Mouse (Mus musculus) hindbrain, embryonic 11.5 days (tissue): ENCODE data around the gene Stab1. TPM values are rescaled to one million over a fixed set of nuclear protein-coding genes. Genes with fewer than 3 reads are reported as not detected.
A peak's percentile ranks its signal among the peaks of the same experiment; 100 is the strongest.

ENCODE experiments used
- ATAC-seq: fragments of 200-750 bp; cut with Nextera tagmentation; 2 replicates; pipeline ENCODE4 v1.8.0; 2017; ENCODE audit warnings: mild to moderate bottlenecking, moderate TSS enrichment, moderate library complexity; ENCODE audit not compliant: low FRiP score
- DNase-seq: peaks from one replicate; pipeline ENCODE4 v3.0.0-alpha.2; 2015; ENCODE audit warnings: low spot score
- H3K27ac ChIP-seq: fragments of 300-500 bp; sonication (generic); 2 replicates; pipeline ENCODE4 v1.5.1; 2014; ENCODE audit warnings: mild to moderate bottlenecking, low read depth, low read length
- H3K27me3 ChIP-seq: fragments of 300-500 bp; sonication (generic); 2 replicates; pipeline ENCODE4 v1.6.1; 2014; ENCODE audit warnings: mild to moderate bottlenecking, low read length, moderate library complexity, mixed read lengths; ENCODE audit not compliant: control insufficient read depth, insufficient read depth
- H3K36me3 ChIP-seq: fragments of 300-500 bp; sonication (generic); 2 replicates; pipeline ENCODE4 v1.6.1; 2014; ENCODE audit warnings: mild to moderate bottlenecking, low read length, moderate library complexity, mixed read lengths; ENCODE audit not compliant: control insufficient read depth, insufficient read depth
- H3K4me1 ChIP-seq: fragments of 300-500 bp; sonication (generic); replicated peaks from 2 replicates; pipeline ENCODE4 v1.6.1; 2014; ENCODE audit warnings: low read length, mixed read lengths; ENCODE audit not compliant: control insufficient read depth, insufficient read depth
- H3K4me2 ChIP-seq: fragments of 300-500 bp; sonication (generic); replicated peaks from 2 replicates; pipeline ENCODE4 v1.6.1; 2014; ENCODE audit warnings: mild to moderate bottlenecking, low read depth, low read length
- H3K4me3 ChIP-seq: fragments of 300-500 bp; sonication (generic); 2 replicates; pipeline ENCODE4 v1.5.1; 2014; ENCODE audit warnings: low read depth, low read length
- H3K9ac ChIP-seq: fragments of 300-500 bp; sonication (generic); 2 replicates; pipeline ENCODE4 v1.6.1; 2014; ENCODE audit warnings: low read depth, low read length
- H3K9me3 ChIP-seq: fragments of 300-500 bp; sonication (generic); 2 replicates; pipeline ENCODE4 v1.6.1; 2016; ENCODE audit warnings: low read length; ENCODE audit not compliant: control insufficient read depth
- WGBS: fragments of 180-500 bp; shearing (Covaris S2); extraction: QIAGEN DNeasy Blood & Tissue Kit; methylation state at CpG from one replicate; pipeline ENCODE4 v1.1.7; 2014; 5-methylcytosine and 5-hydroxymethylcytosine counted together
- polyA plus RNA-seq: library from polyadenylated mRNA; unstranded; fragments of >200 nt; fragmentation: Nextera tagmentation; extraction: Ambion mirVana; gene quantifications from 2 replicates; pipeline ENCODE4 v1.2.1, GENCODE M21; 2014

The Stab1 gene
- polyA plus RNA-seq, result 23.5 and 25.5 TPM in 2 replicates

DNA sequence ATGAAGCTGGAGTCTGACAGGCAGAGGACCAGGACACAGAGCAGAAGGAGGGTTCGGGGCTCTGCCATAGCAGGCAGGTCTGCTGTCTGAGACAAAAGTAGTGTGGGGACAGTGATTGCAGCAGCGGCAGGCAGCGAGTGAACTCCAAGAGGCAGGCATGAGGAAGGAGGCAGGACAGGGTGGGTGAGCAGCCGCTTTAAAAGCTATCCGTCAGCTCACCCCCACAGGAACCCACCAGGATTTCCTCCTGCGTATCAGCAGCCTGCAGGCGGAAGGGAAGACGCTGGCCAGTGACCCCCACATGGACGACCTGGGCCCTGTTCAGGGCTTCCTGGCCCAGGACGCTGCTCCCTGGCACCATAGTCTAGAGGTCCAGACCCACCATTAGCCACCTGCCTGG, at the start of gene Stab1:
Stab1 (minus strand) TSS at position 217 of the 400 bp plus-strand sequence.
- H3K4me3 ChIP-seq, result 0 out of 2 replicates have a peak within 1 kb of the TSS, but pooled peaks have one; percentile 0
- no peaks in the 10 kb centered on the region for H3K27me3 ChIP-seq
- 66% methylated on average over 10 of the region's 10 CpGs for WGBS
- peak within 1 kb of the TSS; percentile 5; the same call in 1 of the 2 replicates for H3K4me2 ChIP-seq
- H3K9me3 ChIP-seq, result no peaks in the 10 kb centered on the region
- DNase-seq (no peak), ATAC-seq (no peak)
- H3K36me3 ChIP-seq, result peaks cover 23% of the 10 kb centered on the region
- H3K4me1 ChIP-seq, result no peaks in the 10 kb centered on the region
- peak within 1 kb of the TSS; percentile 7; the same call in 1 of the 2 replicates for H3K9ac ChIP-seq
- H3K27ac ChIP-seq, result no peak within 1 kb of the TSS

DNA sequence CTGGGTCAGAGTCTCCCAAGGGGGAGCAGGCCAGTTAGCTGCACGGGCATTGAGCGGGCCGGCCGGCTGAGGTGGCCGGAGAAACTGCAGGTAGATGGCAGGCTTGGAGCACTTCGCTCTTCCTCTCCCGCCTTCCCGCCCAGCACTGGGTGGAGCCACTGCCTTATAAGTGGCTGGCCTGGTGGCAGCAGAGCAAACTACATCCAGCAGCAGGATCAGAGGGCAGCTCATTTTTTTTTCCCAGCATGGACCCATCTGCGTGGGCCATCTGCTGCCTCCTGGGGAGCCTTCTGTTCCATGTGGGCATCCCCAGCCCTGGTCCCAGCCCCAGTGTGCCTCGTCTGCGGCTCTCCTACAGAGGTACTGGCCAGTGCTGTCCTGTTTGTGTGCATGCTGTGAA, 49.2 kb upstream of the Stab1 start, which contains the start of gene Sema3g:
Sema3g (plus strand) TSS at position 195 of the 400 bp plus-strand sequence.
- ATAC-seq, result peak; percentile 68
- no peaks in the 10 kb centered on the region for H3K27me3 ChIP-seq
- H3K9ac ChIP-seq, result no peak within 1 kb of the TSS
- H3K4me1 ChIP-seq, result peaks cover 6% of the 10 kb centered on the region; the same call in 1 of the 2 replicates
- H3K4me2 ChIP-seq, result 0 out of 2 replicates have a peak within 1 kb of the TSS, but pooled peaks have one; percentile 15
- H3K9me3 ChIP-seq, result no peaks in the 10 kb centered on the region
- peak; percentile 72 for DNase-seq
- H3K27ac ChIP-seq, result no peak within 1 kb of the TSS
- H3K36me3 ChIP-seq, result no peaks in the 10 kb centered on the region
- no peak within 1 kb of the TSS for H3K4me3 ChIP-seq
- 15% methylated on average over 11 of the region's 11 CpGs for WGBS

DNA sequence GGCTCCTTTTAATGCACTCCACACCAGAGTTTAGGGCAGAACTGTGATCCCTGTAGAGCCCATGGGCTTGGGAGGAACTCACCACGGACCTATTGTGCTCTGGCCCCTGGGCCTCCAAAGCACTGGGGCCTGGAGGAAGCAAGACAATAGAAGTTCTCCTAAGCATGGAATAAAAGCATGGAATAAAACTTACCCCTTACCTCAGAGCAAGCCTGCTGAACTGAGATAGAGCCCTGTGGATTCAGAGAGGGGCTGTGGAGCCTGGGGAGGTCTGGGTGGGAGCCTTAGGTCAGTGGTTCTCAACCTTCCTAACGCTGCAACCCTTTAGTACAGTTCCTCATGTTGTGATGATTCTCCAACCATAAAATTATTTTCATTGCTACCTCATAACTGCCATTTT, 48.4 kb upstream of the Stab1 start, which contains the start of gene Nisch:
Nisch (minus strand) TSS at position 101 of the 400 bp plus-strand sequence.
- Histone ChIP-seq H3K4me1 (peaks cover 6% of the 10 kb centered on the region; the same call in 1 of the 2 replicates), H3K27ac (no peak within 1 kb of the TSS), H3K4me2 (0 out of 2 replicates have a peak within 1 kb of the TSS, but pooled peaks have one; percentile 15), H3K9ac (no peak within 1 kb of the TSS), H3K27me3 (no peaks in the 10 kb centered on the region), H3K36me3 (no peaks in the 10 kb centered on the region), H3K4me3 (no peak within 1 kb of the TSS), H3K9me3 (no peaks in the 10 kb centered on the region)
- WGBS, result 73% methylated on average over 2 of the region's 2 CpGs
- no peak for DNase-seq
- ATAC-seq, result no peak

DNA sequence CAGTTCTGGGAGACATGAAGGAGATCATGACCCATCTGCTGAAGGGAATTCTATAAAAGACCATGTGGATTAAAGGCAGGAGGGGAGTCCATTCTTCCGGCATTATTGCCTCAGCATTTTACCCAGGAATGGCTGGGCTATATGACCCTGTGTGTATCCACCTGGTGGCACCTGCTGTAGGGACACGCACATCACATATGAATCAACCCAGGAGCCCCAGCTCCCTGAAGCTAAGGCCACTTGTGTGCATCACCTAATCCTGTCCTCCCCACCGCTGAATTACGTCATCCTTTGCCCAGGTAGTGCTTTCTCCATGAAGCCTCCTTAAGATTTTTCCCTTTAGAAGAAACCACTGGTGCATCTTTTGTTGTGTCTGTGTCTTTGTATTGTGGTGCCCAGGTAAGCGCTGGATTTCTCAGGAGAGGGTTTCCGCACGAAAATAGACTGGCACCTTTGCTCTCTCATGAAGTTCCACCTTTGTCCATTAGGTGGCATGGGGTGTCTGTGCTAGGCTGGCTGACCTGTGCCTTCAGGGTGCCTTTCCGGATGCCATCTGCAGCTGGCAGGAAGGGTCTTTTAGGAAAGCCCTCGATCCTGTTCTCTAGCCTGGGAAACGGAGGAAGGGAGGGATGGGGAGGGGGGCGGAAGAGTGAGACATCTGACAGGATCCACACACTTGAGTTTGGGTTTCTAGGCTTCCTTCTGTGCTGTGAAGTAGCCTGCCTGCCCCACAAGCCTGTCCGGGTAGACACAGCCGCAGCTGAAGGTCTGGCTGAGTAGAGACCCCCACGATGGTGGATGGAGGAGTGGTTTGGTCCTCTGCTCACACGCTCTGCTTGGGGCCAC, 46.9 kb upstream of the Stab1 start:
- no peak overlapping the region for H3K4me2 ChIP-seq
- H3K9me3 ChIP-seq, result no peaks in the 10 kb centered on the region
- WGBS, result 30% methylated on average over 15 of the region's 15 CpGs
- DNase-seq, result peak; percentile 77
- H3K9ac ChIP-seq, result no peak overlapping the region
- no peaks in the 10 kb centered on the region for H3K36me3 ChIP-seq
- no peak overlapping the region for H3K27ac ChIP-seq
- no peaks in the 10 kb centered on the region for H3K27me3 ChIP-seq
- peak; percentile 55 for ATAC-seq
- H3K4me1 ChIP-seq, result peaks cover 6% of the 10 kb centered on the region; the same call in 1 of the 2 replicates
- H3K4me3 ChIP-seq, result no peak overlapping the region

DNA sequence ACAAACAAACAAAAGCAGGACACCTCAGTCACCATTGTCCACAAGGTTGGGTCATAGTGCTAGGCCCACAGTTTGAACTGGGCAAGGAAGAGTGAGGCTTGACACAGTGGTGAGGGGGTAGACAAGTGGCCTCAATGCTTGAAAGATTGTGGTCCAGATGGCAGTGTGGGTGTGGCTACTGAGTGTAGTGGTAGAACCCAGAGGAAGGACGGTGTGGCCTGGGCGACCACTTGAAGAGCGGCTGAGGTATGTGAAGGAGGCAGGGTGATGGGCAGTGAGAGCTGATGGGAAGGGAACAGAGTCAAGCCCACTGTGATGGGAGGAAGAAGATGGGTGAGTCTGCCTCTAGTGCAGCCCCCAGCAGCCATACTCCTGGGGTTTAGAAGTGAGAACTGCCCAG, 46.2 kb upstream of the Stab1 start:
- Histone ChIP-seq H3K9me3 (no peaks in the 10 kb centered on the region), H3K4me1 (peaks cover 6% of the 10 kb centered on the region; the same call in 1 of the 2 replicates), H3K9ac (no peak overlapping the region), H3K4me3 (no peak overlapping the region), H3K27ac (no peak overlapping the region), H3K36me3 (no peaks in the 10 kb centered on the region), H3K4me2 (no peak overlapping the region), H3K27me3 (no peaks in the 10 kb centered on the region)
- 92% methylated on average over 3 of the region's 3 CpGs for WGBS
- ATAC-seq, result no peak
- no peak for DNase-seq

DNA sequence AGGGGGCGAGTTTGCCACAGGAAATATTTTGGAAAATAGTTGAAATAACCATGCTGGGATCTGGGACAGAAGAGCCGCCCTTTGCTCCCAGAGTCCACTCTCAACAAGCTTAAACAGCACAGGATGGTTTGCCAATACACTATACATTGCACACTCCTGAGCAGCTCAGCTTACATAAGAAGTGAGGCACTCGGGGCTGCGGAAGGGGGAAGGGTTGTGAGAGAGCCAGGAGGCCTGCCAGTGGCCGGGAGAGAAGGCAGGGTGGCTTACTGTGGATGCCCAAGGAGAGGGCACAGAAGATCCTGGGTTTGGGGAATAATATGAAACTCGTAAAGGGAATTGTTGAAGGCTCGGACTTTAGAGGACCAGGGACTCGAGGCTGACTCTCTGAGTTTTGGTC, 45.4 kb upstream of the Stab1 start:
- Histone ChIP-seq H3K4me1 (peaks cover 6% of the 10 kb centered on the region; the same call in 1 of the 2 replicates), H3K9me3 (no peaks in the 10 kb centered on the region), H3K27me3 (no peaks in the 10 kb centered on the region), H3K4me2 (no peak overlapping the region), H3K27ac (no peak overlapping the region), H3K4me3 (no peak overlapping the region), H3K36me3 (no peaks in the 10 kb centered on the region), H3K9ac (no peak overlapping the region)
- ATAC-seq (no peak), DNase-seq (no peak)
- 76% methylated on average over 8 of the region's 8 CpGs for WGBS

DNA sequence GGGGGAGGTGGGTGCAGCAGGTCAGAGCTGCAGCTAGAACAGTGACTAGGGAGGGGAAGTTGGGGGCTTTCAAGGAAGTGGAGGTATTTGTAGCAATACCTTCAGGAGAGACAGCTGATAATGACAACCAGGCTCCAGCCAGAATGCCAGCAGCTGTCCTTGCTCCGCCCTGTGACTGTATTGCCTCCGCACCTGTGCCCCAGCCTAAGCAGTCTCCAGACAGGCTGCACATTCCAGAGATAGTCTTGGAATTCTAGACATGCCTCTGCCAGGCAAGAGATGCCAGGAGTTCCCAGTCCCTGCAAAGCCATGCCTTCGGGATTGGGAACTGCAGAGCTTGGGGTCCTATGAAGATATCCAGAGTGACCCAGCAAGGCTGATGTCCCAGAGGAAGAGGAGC, 44.1 kb upstream of the Stab1 start:
- H3K27me3 ChIP-seq, result no peaks in the 10 kb centered on the region
- H3K9ac ChIP-seq, result no peak overlapping the region
- H3K9me3 ChIP-seq, result no peaks in the 10 kb centered on the region
- no peak for DNase-seq
- WGBS, result 83% methylated on average over 3 of the region's 3 CpGs
- ATAC-seq, result no peak
- no peak overlapping the region for H3K4me2 ChIP-seq
- peaks cover 2% of the 10 kb centered on the region; the same call in 1 of the 2 replicates for H3K4me1 ChIP-seq
- no peak overlapping the region for H3K27ac ChIP-seq
- no peaks in the 10 kb centered on the region for H3K36me3 ChIP-seq
- no peak overlapping the region for H3K4me3 ChIP-seq

DNA sequence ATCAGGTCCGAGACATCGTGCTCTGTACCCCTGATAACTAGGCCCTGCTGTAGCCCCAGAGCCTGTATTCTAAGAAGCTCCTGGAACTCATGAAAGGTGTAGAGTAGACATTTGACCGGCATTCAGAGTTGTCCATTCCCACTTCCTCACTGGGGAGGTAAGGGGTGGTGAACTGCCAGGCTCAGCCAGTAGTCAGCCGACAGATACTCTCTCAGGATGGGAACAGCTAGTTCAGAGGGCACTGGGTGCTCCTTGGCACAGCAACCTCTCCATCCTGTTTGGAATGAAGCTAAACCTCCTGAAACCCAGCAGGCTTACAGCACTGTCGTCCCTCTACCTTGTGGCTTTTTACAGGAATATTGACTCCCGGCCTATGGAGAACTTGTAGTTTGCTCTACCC, 43.4 kb upstream of the Stab1 start:
- no peaks in the 10 kb centered on the region for H3K9me3 ChIP-seq

More for the DNA sequence above, 43.4 kb upstream of the Stab1 start:
- Histone ChIP-seq H3K27me3 (no peaks in the 10 kb centered on the region), H3K4me2 (no peak overlapping the region), H3K9ac (no peak overlapping the region), H3K4me1 (no peaks in the 10 kb centered on the region; the same call in 1 of the 2 replicates), H3K4me3 (no peak overlapping the region), H3K36me3 (no peaks in the 10 kb centered on the region), H3K27ac (no peak overlapping the region)
- ATAC-seq (no peak), DNase-seq (no peak)
- 90% methylated on average over 6 of the region's 6 CpGs for WGBS
